Mouse (Mus musculus) neutrophil, adult 5-6 weeks (primary cell): ENCODE results near the gene Tatdn2. TPM values are rescaled to one million over a fixed set of nuclear protein-coding genes. Genes with fewer than 3 reads are reported as not detected.
"Not testable (repeated sequence)": the region's sequence is repeated elsewhere in the genome, so short reads cannot be mapped to it uniquely, and the experiment has no call there.

Experiments
- ATAC-seq: fragments of 151-379, 151-347 bp; 2 replicates; pipeline ENCODE4 v1.8.0; 2017; ENCODE audit warnings: mild to moderate bottlenecking, moderate TSS enrichment; ENCODE audit not compliant: insufficient number of reproducible peaks, poor library complexity, low FRiP score, severe bottlenecking; ENCODE audit errors: extremely low read depth
- total RNA-seq: library from RNA; stranded (forward); fragments of 200-1000 nt; gene quantifications from 2 replicates; pipeline ENCODE4 v1.2.3, GENCODE M21; 2017

Gene Tatdn2
- total RNA-seq, 1 experiment from 2014 or later, result 125 TPM

DNA sequence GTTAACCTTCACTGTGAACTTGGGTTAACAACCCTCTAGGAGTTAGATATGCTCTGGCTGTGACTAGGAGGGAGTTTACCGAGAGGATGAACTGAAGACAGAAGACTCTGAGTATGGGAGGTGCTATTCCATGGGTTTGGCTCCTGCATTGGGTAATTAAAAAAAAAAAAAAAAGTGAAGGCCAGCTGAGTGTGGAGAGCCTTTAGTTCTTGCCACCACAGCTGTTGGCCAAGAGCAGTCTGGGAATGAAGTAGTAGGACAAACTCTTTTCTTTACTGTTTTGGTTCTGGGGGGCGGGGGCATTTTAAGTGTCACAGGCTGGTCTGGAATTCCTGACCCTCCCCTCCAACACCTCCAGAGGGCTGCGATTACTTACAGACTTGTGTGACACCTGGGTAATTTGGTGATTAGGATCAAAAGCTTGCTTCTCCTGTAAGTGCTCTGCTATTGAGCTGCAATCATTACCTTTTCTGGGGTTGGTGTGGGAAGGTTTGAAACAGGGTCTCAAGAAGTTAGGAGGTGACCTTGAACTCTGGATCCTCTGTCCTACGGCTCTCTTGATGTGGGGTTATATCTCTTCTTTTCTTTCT is 989 bp upstream of the Tatdn2 start:
- ATAC-seq, result no peak

DNA sequence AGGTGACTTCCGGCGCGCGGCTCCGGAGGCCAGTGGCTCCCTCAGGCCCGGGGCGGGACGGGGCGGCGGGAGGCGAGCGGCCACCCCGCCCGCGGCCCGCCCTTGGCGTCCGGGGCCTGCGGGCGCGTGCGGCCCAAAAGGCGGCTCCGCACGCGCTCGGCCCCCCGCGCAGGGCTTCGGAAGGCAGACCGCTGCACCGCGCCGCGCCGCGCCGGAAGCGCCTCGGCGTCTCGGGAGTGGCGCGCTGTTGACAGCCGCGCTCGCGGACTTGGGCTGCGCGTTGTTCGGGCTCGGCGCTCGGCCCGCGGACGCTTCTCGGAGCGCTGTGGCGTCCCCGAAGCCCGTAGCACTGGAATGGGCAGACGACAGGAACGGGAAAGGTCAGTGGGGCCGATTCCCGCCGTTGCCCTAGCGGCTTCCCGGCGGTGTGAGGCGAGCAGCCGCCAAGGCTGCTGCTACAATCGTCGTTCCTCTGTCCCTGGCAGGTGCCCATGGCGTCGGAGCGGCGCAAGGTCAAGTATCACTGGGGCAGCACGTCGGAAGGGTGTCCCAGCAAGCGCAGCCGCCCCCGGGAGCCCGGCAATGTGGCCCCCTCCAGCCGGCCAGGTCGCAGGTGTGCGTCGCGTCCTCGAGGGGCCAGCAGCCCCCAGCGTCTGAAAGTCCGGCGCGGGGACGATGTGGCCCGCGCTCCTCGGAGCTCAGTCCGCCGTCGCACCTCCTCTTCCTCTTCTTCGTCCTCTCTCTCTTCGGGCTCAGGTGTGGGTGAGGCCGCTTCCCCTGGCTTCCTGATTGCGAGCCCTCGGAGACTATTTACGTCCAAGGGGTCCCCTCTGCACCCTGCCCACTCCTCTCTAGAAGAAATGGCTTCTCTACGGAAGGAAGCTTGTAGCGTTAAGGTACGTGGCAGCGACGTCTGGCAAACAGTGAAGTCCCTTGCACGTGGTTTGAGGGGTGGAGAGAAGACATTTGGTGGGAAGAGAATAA is 664 bp downstream of the Tatdn2 start:
- no peak for ATAC-seq

DNA sequence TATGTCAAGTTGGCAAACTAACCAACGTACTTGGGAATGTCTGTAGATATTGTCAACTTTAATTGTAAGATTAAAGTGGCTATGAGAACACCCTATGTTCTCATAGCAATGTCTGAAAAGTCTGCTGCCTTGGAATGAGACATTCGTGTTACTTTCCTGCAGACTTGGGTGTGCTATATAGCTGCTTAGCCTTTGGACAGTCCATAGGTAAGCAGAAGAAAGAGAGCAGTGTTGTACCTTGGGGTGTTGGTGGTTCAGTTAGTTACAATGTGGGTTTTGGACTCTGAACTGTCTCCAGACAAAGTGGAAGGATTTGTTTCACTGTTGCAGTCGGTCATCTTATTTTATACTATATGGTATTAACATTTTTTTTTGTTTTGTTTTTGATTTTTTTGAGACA is 15.9 kb downstream of the Tatdn2 start:
- no peak for ATAC-seq

DNA sequence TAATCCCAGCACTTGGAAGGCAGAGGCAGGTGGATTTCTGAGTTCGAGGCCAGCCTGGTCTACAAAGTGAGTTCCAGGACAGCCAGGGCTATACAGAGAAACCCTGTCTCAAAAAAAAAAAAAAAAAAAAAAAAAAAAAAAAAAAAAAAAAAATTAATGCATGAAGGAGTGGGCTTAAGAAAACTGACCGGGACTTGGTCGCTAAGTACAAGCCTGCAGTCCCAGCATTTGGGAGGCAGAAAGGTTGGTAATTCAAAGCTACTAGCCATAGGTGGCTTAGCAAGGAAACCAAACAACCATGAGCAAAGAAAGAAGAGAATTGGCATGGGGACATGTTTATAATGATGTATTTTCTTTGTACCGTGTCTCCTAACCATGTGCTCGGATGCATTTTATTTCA is 16.5 kb downstream of the Tatdn2 start:
- ATAC-seq, result not testable (repeated sequence)

DNA sequence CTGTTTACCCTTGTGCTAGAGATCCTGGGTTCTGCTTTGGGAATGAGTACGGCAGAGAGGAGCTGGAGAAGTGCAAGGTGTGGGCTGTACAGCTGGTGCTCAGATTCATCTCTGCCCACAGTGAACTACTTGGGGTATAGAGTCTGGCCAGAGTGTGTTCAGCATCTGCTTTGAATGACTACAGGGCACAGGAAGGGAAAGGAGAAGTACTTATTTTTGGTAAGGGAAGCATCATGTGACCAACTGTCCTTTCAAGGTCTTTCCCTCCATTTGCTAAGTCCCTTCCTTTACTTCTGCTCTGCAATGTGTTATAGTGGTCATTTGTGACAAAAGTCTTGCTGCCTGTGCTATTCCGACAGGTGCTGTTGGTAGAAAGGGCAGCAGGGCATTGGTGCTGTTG is 17.4 kb downstream of the Tatdn2 start:
- ATAC-seq, result peak; percentile 48; the same call in 1 of the 2 replicates

DNA sequence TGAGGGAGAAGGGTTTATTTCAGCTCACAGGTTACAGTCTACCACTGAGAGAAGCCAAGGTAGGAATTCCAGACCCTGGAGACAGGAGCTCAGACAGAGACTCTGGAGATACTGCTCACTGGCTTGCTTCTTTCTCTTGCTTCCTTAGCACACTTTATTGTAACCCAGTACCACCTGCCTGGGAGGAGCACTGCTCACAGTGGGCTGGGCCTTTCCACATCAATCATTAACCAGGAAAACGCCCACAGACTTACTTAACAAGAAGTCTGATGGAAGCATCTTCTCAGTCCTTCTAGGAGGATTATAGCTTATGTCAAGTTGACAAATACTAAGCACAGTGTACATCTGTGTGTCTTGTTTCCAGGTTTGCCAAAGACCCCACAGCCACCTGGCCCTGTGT is 17.9 kb downstream of the Tatdn2 start:
- ATAC-seq, result no peak

DNA sequence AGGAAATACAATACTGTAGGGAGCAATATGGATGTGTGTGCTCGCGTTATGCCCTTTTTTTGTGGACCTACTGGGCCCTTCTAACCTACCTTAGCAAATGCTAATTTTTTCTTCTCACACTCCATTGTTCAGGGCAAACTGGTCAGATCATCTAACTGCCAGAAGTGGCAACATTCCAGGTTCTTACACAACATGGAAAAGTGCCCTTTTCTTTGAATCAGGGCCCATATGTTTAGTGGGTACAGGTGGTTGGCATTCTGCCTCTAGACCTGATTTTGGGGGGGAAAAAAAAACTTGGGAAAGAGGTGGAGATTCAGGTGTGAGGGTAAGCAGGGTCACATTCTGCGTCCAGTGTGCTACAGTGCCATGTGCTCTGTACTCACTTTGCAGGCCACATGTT is 20.7 kb downstream of the Tatdn2 start:
- no peak for ATAC-seq

DNA sequence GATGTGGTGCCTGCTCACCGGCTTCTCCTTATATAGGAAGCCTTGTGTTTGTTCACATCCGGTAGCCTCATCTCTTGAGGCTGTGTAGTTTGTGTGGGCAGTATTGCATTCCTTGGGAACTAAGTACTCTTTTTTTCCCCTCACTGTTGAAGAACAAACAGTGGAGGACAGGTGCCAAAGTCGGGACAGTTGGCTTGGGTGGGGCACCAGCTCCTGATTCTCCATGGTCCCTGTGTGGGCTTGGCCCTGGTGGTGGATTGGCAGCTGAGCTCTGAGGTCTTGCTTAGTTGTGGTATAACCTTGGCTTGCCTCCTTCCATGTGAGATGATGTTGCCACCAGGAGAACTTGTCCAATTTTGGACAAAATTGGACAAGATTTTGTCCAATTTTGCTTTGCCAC is 23.0 kb downstream of the Tatdn2 start, which contains the start of gene Ghrl:
Ghrl (minus strand) TSS at position 3 of the 400 bp plus-strand sequence.
- ATAC-seq, result no peak

DNA sequence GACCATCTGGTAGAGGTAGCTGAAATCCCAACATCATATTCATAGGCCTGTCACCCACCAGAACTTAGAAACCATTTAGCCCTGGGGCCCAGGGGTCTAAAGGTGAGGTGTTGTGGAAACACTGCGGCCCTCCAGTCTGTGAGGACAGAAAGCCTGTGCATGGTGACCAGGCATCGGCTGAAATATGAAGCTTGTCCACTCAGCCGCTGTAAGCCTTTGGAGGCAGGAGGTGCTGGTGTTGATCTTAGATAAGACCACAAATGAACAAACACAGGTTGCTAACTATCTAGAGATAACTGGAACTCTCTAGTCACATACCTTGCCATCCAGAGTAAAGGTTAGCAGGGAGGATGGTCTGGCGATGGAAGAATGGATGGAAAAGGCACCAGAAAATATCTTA is 24.2 kb downstream of the Tatdn2 start:
- ATAC-seq, result no peak

DNA sequence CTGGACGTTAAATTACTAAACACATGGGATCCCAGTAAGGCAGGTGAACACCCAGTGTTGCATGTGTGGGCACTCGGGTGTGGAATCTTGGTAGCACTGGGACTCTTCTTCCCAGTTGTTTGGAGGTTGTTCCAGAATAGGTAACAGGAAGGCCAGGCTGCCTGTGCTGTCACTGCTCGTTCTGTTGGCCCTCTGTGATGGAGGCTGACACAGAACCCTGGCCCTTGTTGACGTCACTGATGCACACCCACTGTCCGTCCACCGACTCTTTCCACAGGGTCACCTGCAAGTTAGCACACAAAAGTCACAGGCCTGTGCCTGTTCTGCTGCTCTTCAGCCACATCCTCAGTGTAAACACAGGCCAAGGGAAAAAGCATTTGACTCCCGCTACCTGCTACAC is 31.3 kb downstream of the Tatdn2 start:
- peak; percentile 9; the same call in 1 of the 2 replicates for ATAC-seq

DNA sequence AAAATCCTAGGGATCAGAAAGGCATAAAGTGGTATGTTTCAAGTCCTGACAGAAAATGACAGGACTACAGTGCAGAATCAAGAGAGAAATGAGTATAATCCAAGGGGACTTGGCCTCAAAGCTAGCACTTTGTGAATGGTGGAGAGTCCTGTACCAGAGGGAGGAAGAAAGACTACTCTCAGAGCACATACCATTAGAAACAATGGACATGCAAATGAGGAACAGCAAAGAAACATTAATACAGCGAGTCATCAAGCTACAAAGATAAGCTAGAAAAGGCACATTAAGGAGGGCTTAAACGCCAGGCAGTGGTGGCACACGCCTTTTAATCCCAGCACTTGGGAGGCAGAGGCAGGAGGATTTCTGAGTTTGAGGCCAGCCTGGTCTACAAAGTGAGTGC is 34.4 kb downstream of the Tatdn2 start:
- no peak for ATAC-seq

DNA sequence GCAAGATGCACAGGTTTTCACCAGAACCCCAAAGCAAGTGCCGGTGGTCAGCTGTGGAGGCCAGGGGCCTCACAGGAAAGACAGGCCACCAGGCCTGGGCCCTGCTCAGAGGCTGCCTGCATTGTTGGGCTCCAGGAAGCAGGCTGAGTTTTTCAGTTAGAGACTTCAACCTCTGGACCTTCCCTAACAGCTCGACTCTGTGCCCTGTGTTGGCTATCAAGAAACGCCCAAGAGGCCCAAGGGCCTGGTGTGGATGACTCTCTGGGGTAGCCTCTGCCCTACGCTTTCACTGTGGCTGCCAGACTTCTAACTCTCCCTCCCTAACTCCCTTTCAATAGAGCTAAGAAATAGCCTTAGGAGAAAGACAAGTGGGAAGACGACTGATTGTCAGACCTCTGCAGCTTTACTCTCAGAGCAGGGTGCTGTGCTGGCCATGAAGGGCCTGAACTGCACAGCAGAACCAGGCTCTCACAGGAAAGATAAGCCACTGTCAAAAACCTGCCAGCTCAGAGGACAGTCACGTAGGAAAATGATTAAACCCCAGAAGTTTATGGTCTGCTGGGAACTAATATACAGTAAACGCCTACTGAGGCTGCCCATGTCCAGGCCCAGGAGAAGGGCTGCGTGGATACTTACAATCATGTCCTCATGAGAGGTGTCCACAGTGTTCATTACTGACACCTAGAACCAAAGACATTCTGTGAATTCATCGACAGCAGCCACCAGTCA is 40.6 kb downstream of the Tatdn2 start:
- ATAC-seq, result no peak

DNA sequence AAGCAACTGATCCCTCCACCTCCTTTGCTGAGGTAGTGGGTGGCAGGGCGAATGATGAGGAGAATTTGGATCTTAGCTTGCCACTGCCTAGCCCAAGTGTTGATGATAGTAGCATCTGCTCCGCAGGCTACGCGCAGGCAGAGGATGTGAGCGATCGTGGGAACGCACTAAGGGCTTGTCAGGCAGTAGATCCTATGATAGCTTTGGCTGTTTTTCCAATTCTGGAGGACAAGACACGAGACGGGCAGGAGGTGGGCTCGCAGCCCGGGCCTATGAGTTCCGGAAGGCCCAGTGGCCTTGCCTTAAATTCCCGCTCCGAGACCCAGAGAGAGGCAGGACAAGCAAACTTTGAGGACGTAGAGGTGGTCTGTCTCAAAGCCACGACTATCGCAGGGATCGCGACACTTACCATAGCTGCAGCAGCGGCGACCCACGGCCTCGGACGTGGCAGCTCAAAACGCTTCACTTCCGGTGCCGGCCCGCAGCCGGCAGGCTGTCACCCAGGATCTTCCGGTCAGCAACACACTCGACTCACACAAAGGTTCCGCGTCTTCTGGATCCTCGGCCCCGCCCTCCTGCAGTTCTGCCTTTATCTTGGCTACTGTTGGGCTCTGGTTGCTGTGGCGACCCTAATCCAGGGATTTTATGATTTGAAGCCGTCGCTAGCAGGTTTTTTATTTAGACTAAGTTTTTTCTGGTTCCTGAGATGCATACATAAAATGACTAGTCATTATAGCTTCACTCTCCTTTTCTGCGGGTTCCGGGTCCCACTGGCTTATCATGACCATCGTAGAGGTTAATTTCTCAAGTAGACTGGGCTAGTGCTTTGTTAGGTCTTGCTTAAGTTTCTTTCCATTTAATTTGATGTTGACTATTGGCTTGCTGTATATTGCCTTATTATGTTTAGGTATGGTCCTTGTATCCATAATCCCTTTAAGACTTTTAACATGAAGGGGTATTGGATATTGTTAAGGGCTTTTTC is 43.7 kb downstream of the Tatdn2 start, which contains the start of gene Sec13:
Sec13 (minus strand) TSS at position 508 of the 982 bp plus-strand sequence.
- ATAC-seq, result peak; percentile 94

DNA sequence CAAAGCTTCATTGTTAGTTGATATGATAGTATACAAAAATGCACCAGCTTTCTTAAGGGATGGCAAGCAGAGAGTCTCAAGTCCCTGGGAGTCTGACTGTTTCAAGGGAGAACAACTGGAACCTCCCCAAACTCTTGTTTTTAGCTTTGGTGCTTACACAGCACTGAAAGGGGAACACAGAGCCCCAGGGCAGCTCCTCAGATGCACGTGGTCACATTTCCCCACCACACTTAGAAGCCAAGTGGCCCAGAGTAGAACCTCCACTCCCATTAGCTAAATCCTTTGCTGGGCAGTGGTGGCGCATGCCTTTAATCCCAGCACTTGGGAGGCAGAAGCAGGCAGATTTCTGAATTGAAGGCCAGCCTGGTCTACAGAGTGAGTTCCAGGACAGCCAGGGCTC is 44.6 kb downstream of the Tatdn2 start:
- ATAC-seq, result no peak

DNA sequence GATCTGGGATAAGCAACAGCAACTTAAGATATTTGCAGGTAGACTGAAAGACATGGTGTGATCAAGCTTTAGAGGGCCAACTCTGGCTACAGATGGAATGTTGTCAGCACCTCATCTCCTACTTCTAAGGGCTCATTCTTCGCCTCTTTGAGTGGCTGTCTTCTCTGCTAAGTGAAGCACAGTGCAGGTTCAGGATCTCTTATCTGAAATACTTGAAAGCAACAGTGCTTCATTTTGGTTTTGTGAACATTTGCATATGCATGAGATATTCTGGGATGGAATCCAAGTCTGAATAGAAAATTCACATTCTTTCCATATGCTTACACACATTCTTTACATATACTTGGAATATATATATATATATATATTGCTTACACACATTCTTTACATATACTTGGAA is 45.5 kb downstream of the Tatdn2 start:
- ATAC-seq, result no peak

DNA sequence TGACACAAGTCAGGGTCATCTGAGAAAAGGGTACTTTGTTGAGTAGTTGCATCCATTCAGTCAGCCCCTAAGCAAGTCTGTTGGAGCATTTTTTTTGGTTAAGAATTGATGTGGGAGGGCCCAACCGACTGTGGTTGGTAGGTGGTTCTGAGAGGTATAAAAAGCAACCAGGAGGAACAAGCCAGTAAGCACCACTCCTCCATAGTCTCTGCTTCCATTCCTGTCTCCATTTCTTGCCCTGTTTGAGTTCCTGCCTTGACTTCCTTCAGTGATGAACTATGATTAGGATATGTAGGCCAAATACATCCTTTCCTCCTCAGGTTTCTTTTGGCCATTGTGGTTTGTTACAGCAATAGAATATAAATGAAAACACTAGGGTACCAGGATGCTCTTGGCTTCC is 46.3 kb downstream of the Tatdn2 start:
- no peak for ATAC-seq

DNA sequence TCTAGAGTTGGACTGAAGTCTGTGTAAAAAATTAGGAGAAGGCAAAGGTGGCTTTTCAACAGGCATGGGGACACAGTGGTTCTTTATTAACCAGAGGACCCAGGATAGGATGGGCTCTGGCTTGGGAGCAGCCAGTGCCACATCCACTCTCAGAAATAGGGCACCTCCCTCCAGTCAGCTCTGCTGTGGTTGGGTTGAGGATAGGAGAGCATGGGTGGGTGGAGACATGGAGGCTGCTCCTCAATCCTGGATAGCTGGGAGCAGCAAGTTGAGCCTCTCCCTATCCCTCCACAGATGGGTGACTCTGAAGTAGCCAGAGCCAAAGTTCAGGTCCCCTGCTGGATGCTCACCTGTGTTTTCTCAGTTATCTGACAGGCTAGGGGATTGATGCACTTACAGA is 48.3 kb downstream of the Tatdn2 start:
- ATAC-seq, result no peak

DNA sequence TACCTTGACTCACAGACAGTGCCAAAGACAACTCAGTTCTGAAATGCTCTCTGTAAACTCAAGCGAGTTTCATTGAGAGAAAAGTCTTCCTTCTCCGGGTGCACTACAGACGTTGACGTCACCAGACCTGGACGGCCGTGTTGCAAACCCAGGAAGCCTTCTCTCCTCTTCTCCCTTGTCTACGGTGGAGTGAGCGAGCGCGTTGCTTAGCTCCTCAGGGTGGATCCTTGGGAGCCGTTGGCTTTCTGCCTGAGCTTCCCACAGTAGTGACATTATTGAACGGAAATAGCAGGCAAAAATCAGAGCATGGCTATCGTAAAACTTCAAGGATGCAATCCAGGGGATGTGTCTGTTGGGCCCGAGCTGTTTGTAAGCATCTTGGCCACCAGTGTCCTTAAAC is 50.4 kb downstream of the Tatdn2 start:
- no peak for ATAC-seq
